Mouse (Mus musculus) kidney, postnatal 4 days (tissue): ENCODE data around the gene Zfp239.

Source experiments
- DNase-seq, 2 experiments: peaks; one replicate each; pipeline ENCODE4 v3.0.0; 2021; ENCODE audit warnings: mixed read lengths in 2 of 2

Zfp239 gene

GRCm38 (mm10) chr6:117879408-117880115 is 17.7 kb downstream of the Zfp239 start:
- peak; percentile 100 for DNase-seq

DNA sequence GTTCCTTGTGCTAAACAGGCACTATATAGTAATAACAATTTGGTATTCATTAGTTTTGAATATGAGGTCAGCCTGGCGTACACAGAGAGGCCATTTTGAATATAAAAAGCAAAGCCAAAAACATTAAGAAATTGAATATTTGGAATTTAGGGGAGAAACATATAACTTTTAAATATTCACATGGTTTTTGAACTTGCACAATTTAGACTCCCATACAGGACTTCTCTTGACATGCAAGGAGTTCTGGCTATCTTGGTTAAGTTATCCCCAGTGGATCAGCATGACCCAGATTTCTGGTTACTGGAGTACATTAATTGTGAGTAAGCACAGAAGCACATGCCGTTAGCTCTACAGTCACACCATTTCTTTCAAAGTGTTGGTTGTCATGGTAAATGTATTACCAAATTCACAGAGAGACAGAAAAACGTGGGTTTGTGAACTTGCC is 18.5 kb downstream of the Zfp239 start:
- DNase-seq = no peak

DNA sequence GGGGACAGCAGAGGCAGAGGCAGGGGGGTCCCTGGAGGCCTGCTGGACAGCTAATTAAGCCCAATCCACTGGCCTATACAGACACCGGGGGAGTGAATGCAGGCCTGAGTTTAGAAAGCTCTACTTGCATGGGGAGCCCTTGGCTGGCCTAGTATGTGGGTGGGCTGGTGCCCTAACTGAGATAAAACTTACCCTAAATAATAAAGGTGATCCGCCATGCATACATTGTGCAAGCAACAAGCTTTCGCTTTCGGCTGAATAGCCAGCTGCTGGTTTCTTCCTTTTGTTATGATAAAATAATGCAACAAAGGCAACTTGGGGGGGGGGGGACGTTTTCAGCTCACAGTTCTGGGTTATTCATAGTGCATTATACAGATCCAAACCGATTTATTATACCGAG is 19.3 kb downstream of the Zfp239 start:
- no peak for DNase-seq

DNA sequence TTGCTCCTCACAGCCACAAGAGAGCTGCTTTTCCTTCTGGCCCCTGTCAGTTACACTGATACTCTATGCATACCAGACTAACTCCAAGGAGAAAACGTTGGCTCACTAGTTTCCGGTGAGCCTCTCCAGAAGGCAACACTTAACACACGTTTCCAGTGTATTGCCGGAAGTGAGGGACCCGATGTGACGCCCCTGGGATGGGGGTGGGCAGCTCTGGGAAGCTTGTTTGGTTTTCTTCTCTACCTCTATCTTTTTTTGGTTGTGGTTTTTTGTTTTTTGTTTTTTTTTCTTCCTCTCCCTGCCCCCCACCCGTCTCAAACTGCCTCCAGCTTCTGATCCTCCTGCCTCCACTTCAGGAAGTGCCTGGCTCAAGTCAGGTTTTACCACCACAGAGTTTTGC is 20.1 kb downstream of the Zfp239 start:
- no peak for DNase-seq

- no peak for DNase-seq
Observed at GRCm38 (mm10) chr6:117885943-117886342, 24.0 kb downstream of the Zfp239 start.

GRCm38 (mm10) chr6:117888032-117888431 is 26.1 kb downstream of the Zfp239 start:
- no peak for DNase-seq

DNA sequence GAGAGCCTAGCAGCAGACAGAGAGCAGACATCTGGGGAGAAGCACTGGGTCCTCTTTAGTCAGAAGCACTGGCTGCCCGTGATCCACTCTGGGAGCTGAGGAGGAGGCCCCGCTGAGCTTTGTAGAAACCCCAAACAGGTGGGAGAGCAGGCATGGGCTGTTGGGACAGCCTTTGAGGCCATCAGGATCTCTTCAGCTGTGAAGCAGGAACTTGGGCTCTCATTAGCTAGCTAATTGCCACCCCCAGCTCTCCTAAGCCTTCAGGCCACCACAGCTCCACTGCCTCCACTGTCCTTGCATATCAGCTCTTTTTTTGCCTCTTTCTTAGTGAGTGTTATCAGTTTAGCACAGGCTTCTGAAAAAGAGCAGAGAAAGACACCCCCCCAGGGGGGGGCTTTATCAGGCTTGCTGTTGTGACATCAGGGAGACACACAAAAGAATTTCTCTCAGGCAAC is 26.8 kb downstream of the Zfp239 start:
- DNase-seq = no peak

DNA sequence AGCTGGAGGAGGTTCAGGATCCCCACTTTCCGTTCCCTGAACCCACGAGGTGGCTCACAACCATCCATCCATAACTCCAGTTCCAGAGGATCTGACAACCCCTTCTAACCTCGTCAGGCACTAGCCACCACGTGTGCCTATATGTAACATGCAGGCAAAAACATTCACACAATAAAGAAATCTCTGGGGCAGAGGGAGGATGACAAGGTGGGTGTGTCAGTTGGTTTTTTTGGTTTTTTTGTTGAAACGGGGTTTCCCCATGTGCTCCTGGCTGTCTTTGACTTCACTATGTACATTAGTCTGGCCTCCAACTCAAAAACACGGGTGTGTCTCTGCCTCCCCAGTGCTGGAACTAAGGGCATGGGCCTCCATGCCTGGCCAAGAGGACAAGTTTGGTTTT is 28.4 kb downstream of the Zfp239 start:
- DNase-seq = no peak

DNA sequence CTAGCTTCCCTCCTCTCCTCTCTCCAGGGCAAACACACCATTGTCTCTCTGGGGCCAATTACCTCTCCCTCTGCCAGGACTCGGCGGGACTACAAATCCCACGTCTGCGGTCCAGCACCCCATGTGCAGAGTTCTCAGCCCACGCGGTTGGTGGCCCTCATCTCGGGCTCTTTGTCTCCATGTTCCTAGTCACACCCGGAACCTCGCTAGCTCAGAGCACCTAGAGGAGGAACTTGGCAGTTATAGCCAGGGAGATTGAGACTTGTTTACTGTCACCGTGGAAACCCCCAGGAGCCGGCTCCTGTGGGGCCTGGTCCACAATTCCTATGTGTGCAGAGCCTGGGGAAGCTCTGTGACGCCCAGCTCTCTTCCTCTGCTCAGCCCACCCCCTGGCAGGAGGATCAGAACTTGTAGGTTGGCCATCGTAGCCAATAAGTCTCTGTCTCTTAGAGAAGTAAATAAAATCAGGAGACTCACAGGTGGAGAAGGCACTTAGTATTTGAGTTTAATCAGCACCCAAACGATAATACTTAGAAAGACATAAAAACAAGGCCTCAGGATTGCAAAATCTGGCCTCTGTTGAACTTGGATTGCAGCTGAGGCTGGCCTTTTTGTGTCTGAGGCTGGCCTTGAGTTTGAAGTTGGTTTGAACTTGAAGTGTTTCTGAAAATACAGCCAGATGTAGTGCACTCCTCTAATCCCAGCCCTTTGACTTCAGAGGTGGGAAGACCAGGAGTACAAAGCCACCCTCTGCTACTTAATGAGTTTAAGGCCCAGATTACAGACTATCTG is 29.7 kb downstream of the Zfp239 start:
- DNase-seq = no peak

- DNase-seq = no peak
Observed at GRCm38 (mm10) chr6:117892386-117892785, 30.5 kb downstream of the Zfp239 start.

DNA sequence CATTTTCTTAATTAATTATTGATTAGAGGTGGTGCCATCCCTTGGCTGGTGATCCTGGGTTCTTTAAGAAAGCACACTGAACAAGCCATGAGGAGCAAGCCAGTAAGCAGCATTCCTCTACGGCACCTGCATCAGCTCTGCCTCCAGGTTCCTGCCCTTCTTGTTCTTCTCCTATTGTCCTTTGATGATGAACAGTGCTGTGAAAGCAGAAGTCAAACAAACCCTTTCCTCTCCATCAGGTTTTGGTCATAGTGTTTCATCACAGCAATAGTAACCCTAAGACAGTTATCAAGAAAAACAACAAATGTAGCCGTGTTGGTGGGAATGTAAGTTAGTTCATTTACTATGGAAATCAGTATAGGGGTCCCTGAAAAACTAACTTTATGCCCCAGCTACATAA is 31.5 kb downstream of the Zfp239 start:
- DNase-seq = no peak

DNA sequence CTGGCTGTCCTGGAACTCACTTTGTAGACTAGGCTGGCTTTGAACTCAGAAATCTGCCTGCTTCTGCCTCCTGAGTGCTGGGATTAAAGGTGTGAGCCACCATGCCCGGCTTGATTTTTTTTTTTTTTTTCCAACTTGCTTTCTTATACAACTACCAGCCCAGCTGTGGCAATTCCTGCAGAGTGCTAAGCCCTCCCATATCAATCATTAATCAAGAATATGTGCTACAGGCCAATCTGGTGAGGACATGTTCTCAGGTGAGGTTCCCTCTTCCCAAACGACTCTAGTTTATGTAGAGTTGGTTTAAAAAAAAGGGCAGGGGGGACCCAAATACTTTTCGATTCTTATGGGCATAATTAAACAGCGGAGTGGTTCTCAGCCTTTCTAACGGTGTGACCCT is 35.9 kb downstream of the Zfp239 start:
- DNase-seq = no peak

DNA sequence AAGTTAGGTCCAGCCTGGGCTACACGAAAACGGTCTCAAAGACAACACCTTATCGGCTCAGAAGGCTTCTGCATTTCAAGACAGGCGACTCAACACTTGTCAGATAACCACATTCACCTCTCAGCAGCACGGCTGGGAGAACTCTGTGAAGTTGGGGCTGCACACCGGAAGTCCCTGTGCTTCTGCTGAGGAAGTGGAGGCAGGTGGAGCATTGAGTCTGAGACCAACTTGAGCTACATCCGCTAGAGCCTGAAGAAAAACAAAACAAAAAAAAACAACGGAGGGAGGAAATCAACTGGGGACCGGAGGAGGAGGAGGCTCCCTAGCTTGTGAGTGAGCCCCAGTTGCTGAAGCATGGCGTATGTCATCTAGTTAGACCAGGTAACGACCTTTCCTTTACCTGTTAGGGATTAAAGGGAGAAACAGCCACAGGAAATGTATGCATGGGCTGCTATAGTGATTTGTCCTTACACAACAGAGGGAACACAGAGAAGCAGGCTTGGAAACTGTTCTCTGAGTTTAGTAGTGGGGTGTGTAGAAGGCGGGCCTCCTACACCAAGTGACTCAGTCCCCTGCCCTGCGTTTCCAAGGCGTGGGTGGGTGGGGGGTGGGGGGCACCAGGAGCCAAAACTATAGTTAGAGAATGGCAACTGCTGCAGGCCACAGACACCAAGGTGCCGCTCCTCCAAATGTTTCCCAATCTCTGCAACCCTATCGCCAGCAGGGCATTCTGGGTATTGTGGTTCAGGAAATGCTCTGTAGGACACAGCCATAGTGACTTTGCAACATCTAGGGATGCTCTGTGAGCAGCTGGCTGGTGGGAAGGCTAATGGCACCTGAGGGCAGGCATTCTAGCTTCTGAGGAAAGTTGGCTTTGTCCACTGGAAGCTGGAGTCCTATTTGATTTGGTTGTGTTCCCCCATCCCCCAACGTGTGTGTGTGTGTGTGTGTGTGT is 38.5 kb downstream of the Zfp239 start, which contains the start of gene Hnrnpf:
TSS of gene Hnrnpf (plus strand) at position 199 of the 955 bp plus-strand sequence.
- DNase-seq = peak in 1 of 2 experiments; percentile 14

DNA sequence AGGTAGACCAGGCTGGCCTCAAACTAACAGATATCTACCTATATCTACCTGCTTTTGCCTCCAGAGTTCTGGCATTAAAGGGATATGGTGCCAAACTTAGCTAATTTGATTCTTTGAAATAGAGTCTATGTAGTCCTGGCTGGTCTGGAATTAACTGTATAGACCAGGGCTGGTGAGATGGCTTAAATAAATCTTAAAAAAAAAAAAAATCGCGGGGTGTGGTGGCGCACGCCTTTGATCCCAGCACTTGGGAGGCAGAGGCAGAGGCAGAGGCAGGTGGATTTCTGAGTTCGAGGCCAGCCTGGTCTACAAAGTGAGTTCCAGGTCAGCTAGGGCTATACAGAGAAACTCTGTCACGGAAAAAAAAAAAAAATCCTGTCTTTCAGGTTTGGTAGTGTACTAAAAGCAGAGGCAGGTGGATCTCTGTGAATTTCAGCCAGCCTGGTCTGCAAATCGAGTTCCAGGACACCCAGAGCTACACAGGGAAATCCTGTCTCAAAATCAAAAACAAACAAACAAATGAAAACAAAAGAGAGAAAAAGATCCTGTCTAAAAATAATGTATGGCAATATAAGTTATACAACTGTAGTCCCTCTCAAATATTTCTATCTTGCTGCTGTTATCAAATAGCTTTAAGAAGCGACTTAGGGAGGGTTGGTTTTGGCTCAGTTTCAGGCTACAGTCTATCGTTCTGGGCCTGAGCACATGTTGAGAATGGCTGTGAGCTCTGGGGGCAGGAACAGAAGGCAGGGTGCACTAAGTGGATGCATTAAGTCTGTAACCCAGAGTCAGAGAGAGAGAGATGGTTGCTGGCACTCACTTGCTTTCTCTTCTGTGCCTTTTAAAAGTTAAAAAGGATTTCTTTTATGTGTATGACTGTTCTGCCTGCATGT is 39.9 kb downstream of the Zfp239 start:
- DNase-seq = no peak

DNA sequence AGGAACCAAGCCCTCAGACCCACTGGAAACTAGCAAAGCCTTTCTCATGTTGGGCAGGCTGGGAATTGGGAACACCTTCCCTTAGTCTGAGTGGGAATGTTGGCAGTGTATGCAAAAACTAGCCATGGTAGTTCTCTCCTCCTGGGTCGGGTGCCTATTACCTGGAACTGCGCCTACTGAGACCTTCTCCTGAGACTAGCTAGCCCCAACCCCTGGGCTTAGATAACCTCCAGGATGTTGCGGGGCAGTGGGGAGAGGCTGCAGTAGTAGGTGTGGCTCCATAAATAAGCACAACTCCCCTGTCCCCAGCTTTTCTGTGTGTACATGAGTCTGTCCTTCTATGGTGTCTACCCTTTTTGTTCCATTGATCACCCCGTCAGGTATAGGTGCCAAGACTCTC is 40.7 kb downstream of the Zfp239 start:
- no peak for DNase-seq

GRCm38 (mm10) chr6:117903836-117904235 is 41.9 kb downstream of the Zfp239 start:
- no peak for DNase-seq

DNA sequence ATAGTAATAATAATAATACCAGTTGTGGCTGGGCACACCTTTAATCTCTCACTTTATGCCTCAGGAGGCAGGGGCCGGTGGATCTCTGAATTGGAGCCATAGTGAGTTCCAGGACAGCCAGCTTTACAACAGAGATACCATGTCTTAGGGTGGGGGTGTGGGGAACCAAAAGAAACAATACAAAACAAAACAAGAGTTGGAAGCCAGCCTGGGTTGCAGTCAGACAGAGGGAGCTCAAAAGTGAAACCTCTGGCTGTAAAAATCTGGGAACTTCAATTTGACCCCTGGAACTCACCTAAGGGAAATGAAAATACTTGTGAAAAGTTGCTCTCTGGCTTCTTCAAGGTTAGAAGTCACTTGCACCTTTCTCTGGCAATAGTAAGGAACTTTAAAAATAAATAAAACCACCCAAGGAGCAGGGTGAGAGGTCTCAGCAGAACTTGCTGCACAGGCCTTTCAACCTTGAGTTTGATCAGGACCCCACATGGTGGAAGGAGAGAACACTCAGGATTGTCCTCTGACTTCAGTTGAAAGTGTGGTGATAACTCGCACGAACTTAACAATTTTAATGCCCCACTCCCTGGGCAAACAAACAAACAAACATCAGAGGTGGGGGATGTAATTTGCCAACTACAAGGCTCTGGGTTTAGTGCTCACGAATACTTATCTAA is 43.5 kb downstream of the Zfp239 start:
- no peak for DNase-seq

DNA sequence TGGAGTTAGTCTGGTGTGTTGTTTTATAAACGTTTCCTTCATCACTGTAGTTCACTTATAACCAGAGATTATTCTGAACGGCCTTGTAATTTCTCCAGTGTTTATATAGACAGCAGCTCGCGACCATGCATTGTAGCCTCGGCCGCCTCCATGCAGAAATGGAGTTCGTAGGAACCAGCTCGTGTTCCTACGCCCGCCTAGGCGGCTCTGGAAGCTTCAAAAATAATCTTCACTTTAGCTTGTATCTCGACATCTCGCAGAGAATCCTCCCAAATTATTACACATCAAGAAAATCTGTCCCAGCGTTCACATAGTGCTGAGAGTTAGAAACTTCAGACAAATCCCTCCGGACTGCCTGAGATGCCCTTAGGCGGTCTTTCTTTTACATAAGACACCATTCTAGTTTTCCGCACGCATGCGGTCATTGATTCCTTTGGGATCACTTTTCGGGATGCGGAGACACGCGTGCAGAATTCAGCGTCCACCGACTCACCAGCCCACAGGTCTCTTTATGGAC is 44.2 kb downstream of the Zfp239 start:
- peak; percentile 56 to 70 for DNase-seq

DNA sequence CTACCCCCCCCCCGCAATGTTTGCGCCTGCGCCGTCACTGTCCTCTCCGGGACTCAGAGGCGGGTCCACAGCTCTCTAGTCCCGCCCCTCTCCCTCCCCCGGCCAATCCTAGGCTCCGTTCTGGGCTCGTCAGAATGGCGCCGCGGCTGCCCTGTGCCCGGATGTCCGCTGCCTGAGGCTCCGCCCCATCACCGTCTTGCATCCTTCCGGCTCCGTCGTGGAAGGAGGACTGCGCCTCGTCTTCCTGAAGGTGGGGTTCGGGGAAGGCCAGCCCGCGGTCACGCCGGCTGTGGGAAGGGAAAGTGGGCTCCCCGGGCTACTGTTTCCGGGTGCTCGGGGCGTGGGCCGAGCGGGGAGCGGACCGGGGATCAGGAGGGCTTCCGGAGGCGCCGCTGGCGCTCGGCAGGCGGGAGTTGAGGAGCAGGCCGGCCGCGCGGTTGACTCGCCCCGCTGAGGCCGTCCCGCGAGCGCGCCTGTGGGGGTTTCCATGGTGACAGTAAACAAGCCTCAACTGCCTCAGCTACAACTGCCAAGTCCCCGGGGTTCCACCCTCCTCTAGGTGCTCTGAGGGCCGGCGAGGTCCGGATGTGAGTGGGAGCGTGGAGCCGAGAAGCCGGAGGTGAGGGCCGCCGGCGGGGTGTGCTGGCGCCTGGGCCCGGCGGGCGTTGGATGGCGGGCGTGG is 44.8 kb downstream of the Zfp239 start:
- peak; percentile 97 to 99 for DNase-seq

GRCm38 (mm10) chr6:117907301-117907978 is 45.5 kb downstream of the Zfp239 start:
- peak; percentile 88 to 95 for DNase-seq
